Mouse (Mus musculus): ENCODE results near the gene Mafg. TPM values are rescaled to one million over a fixed set of nuclear protein-coding genes. Genes with fewer than 3 reads are reported as not detected.

Mafg gene
- polyA plus RNA-seq, 1 experiment from 2014 or later = 28.2 TPM

DNA sequence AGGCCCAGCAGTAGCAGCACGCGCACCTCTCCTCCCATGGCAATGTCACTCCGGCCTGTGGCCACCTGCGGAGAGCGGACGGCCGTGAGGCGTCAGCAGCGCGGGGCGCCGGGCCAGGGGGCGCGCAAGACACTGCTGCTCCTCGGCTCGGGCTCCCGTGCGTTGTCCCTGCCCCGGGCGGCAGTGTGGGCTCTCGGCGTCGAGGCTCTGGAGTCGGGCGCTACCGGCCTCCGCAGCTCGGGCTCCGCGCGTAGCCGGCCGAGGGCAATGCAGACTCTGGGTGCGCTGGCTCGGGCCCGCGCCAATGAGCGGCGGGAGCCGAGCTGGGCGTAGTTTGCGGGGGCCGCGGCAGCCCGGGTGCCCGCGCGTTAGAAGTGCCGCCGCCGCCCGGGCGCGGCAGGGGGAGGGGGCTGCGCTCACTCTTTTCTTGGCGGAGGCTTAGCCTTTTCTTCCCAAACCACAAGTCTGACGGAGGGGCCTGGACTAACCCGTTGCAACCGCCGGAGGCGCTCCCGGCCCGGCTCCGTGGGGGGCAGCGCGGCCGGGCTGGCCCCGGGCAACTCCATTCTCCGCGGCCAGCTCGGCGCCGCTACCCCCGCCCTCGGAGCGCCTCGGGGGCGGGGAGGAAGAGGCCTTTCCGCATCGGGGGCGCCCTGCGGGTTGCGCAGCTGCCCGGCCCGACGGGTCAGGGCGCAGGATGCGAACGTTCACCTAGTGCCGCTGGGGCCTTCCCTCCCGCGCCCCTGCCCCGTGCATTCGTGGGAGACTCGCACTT, 27.1 kb upstream of the Mafg start:
- Histone ChIP-seq H3K9me3 (no peaks in the 10 kb centered on the region), H3K27ac (peak overlapping the region; percentile 67), H3K36me3 (no peaks in the 10 kb centered on the region), H3K4me3 (peak overlapping the region; percentile 64), H3K4me1 (peaks cover 36% of the 10 kb centered on the region), H3K27me3 (ENCODE audit: insufficient read depth, poor library complexity, severe bottlenecking) (peaks cover 98% of the 10 kb centered on the region)
- under 1% methylated on average over 95 of the region's 95 CpGs for WGBS
- no peak for DNase-seq (ENCODE audit: low spot score)

DNA sequence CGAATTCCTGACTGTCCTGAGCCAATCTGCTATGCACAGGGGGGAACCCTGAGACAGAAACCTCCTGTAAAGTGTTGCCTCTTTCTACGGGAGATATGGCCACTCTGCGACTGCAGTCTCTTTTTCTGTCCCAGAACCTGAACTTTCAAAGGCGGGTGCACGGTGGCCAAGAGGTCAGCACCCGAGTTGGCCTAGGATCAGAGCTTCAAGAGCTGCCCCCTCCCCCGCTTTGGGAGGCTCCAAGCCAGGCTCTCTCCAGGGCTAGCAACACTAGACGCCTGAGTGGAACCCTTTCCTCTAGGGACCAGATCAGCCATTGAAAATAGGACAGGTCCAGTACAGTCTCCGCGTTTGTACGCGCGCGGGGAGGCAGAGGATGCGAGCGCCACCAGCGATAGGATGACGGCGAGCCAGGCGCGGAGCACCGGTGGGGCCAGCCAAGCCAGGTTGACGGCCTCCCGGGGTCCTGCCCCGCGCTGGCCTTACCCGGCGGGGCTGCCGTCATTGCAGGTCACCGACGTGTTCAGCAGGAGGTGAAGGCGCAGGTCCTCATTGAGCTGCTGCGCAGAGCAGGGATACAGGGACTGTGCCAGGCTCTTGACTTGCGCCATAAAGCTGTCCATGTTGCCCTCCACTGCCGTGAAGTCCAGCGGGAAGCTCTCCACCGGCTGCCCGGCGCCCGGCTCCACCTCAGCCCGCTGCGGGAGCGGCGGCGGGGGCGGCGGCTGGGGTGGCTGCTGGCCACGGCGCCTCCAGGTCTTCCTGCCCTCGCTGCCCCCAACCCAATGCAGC, 26.3 kb upstream of the Mafg start:
- Histone ChIP-seq H3K27me3 (ENCODE audit: insufficient read depth, poor library complexity, severe bottlenecking) (peaks cover 92% of the 10 kb centered on the region), H3K4me3 (peak overlapping the region; percentile 64), H3K9me3 (no peaks in the 10 kb centered on the region), H3K27ac (peak overlapping the region; percentile 67; the same call in 1 of the 2 replicates), H3K36me3 (no peaks in the 10 kb centered on the region), H3K4me1 (peaks cover 33% of the 10 kb centered on the region)
- DNase-seq (ENCODE audit: low spot score) = no peak
- 2% methylated on average over 50 of the region's 50 CpGs for WGBS

DNA sequence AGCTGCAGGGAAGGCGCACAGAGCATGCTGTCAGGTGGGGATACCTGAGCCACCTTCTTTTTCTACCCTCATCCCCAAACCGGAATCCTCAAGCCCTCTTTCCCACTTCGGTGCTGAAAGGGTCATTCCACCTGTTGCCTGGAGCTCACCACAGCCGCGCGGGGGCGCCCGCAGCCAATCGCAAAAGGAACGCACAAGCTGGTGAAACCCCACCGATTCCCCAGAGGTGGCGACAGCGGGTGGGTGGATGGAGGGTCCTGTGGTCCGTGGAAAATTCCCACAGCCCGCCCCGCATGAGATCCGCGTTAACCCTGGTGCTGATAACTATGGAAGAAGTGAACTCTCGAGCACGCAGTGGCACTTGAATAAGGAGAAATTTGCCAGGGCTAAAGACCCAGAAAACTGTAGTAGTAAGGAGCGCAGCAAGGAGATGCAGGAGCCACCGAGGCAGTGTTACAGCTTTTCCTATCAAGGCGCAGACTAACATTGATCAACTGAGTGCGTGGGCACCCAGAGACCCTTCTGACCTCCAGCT, 25.5 kb upstream of the Mafg start:
- Histone ChIP-seq H3K36me3 (no peaks in the 10 kb centered on the region), H3K27ac (0 out of 2 replicates have a peak overlapping the region, but pooled peaks have one; percentile 29), H3K4me1 (peaks cover 33% of the 10 kb centered on the region), H3K27me3 (ENCODE audit: insufficient read depth, poor library complexity, severe bottlenecking) (peaks cover 91% of the 10 kb centered on the region), H3K4me3 (peak overlapping the region; percentile 64), H3K9me3 (no peaks in the 10 kb centered on the region)
- peak; percentile 92 for DNase-seq (ENCODE audit: low spot score)
- WGBS = 3% methylated on average over 24 of the region's 24 CpGs

DNA sequence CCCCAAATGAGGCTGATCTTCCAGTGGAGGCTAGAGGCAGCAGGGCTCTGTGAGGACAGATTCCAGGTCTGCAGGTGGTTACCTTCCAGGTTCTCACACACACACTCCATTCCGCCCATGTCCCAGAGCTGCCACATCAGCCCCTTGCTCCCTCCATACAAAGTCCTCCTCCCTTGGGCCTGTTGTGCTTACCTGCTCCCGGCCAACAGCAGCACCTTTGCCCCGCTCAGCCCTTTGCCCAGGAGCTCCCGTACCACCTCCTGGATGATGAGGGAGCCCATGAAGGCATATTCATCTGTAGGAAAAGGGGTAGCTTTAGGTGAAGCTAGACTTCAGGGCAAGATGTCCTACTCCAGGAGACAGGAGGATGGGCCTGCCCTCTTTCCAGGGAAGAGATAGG, 23.9 kb upstream of the Mafg start:
- H3K27me3 ChIP-seq (ENCODE audit: insufficient read depth, poor library complexity, severe bottlenecking) = peaks cover 76% of the 10 kb centered on the region
- H3K27ac ChIP-seq = no peak overlapping the region
- no peaks in the 10 kb centered on the region for H3K36me3 ChIP-seq
- 78% methylated on average over 4 of the region's 4 CpGs for WGBS
- no peaks in the 10 kb centered on the region for H3K9me3 ChIP-seq
- no peak for DNase-seq (ENCODE audit: low spot score)
- no peak overlapping the region for H3K4me3 ChIP-seq
- peaks cover 33% of the 10 kb centered on the region for H3K4me1 ChIP-seq

DNA sequence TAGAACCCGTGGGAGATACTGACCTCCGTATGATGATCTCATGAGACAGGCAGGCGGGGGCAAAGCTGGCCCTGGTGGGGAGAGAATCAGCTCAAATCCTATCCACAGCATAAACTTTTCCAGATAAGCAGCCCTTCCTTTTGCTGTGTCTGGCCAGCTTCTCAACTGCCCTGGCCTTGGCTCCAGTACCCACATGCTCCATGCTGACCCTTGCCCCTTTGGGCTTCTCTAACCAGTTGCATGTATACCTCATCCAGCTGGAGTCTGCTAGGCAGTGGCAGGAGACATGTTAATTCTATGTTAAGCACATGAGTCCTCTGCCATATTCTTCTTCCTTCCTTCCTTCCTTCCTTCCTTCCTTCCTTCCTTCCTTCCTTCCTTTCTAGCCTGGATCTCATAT, 21.3 kb upstream of the Mafg start:
- H3K4me3 ChIP-seq = no peak overlapping the region
- peaks cover 14% of the 10 kb centered on the region for H3K4me1 ChIP-seq

DNA sequence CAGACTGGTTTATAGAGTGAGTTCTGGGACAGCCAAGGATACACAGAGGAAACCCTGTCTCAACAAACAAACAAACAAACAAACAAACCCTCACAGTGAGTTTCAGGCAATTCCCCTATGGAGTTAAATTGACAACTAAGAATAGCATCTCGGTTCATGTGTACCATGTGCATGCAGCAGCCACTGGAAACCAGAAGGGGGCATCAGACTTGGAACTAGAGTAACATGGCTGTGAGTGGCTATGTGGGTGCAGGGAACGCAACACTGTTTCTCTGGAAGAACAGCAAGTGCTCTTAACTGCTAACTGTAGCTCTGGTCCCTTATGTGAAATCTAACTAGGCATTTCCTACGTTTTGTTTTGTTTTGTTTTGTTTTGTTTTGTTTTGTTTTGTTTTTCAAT, 18.5 kb upstream of the Mafg start:
- WGBS = 63% methylated on average over 3 of the region's 3 CpGs
- no peaks in the 10 kb centered on the region for H3K9me3 ChIP-seq

More for the DNA sequence above, 21.3 kb upstream of the Mafg start:
- Histone ChIP-seq H3K9me3 (no peaks in the 10 kb centered on the region), H3K27ac (no peak overlapping the region), H3K27me3 (ENCODE audit: insufficient read depth, poor library complexity, severe bottlenecking) (peaks cover 51% of the 10 kb centered on the region), H3K36me3 (no peaks in the 10 kb centered on the region)
- no peak for DNase-seq (ENCODE audit: low spot score)
- 61% methylated on average over 3 of the region's 3 CpGs for WGBS

DNA sequence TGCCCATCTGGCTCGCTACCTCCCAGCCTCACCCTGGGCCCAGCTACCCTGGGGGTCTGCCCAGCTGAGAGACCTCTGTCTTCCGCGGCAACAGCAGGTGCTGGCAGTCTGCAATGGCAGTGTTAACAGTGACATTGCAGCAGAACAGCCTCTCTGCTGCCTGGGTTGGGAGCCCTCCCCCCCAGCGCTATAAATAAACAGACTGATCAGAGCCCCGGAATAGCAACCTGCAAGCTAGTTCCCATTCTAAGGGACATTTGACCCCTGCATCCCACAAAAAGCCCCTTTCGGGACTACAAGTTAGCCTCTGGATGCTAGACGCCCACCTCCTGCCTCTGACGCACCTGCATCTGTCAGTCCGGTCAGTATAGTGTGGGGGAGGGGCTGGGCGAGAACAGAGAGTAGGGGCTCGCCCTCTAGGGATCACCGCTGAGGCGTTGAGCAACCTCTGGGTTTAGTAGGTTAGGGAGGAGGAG, 14.6 kb upstream of the Mafg start, which contains the start of gene Myadml2:
Gene Myadml2, minus strand, starts transcription at position 158 of the 476 bp plus-strand sequence.
- WGBS = 3% methylated on average over 13 of the region's 13 CpGs
- Histone ChIP-seq H3K36me3 (no peaks in the 10 kb centered on the region), H3K27ac (peak within 1 kb of the TSS; percentile 88), H3K9me3 (no peaks in the 10 kb centered on the region), H3K4me3 (peak within 1 kb of the TSS; percentile 57), H3K4me1 (peaks cover 26% of the 10 kb centered on the region), H3K27me3 (ENCODE audit: insufficient read depth, poor library complexity, severe bottlenecking) (peaks cover 8% of the 10 kb centered on the region; the same call in 1 of the 2 replicates)
- DNase-seq (ENCODE audit: low spot score) = no peak

More for the DNA sequence above, 18.5 kb upstream of the Mafg start:
- Histone ChIP-seq H3K36me3 (no peaks in the 10 kb centered on the region), H3K4me1 (peaks cover 19% of the 10 kb centered on the region), H3K4me3 (no peak overlapping the region), H3K27me3 (ENCODE audit: insufficient read depth, poor library complexity, severe bottlenecking) (peaks cover 27% of the 10 kb centered on the region), H3K27ac (no peak overlapping the region)
- no peak for DNase-seq (ENCODE audit: low spot score)

DNA sequence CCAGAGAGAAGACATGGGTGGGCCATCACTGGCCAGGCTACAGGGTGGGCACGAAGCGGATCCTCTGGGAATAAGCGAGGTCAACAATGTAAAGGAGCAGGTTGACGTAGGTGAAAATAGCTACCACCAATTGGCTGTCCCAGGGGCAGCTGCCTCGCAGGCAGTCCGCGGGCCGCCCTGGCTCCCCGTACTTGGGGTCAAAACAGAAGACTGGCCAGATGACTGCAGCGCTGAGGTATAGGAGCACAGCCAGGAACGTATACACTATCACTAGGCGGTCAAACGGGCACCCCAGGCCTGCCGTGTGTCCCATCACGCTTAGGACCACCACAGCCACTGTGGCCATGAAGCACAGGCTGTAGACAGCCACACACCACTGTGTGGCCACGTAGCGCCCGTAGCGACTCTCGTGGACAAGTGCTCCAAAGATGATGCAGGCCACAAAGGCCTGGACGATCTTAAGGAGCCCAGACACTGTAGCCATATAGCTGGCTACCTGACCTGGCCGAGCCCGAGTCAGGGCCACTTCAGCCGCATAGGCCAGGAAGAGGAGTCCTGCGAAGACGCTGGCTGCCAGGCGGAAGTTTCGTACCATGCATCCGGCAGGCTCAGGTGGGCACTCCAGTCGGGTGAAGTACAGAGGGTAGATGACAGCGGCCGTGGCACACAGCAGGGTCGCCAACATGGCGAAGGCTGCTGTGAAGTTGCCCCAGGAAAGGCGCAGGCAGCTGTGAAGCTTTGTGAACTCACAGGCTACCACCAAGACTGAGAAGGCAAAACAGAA, 13.8 kb upstream of the Mafg start:
- DNase-seq (ENCODE audit: low spot score) = peak; percentile 75
- WGBS = 66% methylated on average over 35 of the region's 35 CpGs
- Histone ChIP-seq H3K27ac (peak overlapping the region; percentile 88), H3K4me1 (peaks cover 34% of the 10 kb centered on the region), H3K36me3 (no peaks in the 10 kb centered on the region), H3K9me3 (no peaks in the 10 kb centered on the region), H3K27me3 (ENCODE audit: insufficient read depth, poor library complexity, severe bottlenecking) (peaks cover 14% of the 10 kb centered on the region; the same call in 1 of the 2 replicates), H3K4me3 (peak overlapping the region; percentile 57)

DNA sequence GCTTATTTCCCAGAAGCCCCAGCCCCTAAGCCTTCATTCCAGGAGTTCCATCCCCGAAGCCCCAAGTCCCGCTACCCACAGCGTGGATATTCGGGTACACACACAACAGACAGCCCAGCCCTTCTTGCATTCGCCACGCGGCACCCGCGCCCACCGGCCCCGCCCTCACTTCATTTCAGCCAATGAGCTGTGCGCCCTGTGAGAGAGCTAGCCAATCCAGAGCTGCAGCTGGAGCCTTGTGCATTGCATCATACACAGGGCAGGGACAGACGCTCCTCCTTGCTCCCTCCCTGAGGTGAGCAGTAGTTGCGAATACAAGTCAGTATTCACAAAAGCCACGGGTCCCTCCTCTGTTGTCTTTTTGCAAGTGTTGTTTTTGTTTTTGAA, 10.2 kb upstream of the Mafg start, which contains the start of gene Pycr1:
Gene Pycr1, minus strand, starts transcription at position 169 of the 387 bp plus-strand sequence.
- Histone ChIP-seq H3K27ac (peak within 1 kb of the TSS; percentile 86), H3K9me3 (no peaks in the 10 kb centered on the region), H3K27me3 (ENCODE audit: insufficient read depth, poor library complexity, severe bottlenecking) (peaks cover 27% of the 10 kb centered on the region), H3K36me3 (no peaks in the 10 kb centered on the region), H3K4me1 (peaks cover 46% of the 10 kb centered on the region), H3K4me3 (peak within 1 kb of the TSS; percentile 68)
- under 1% methylated on average over 15 of the region's 15 CpGs for WGBS
- DNase-seq (ENCODE audit: low spot score) = peak; percentile 98

DNA sequence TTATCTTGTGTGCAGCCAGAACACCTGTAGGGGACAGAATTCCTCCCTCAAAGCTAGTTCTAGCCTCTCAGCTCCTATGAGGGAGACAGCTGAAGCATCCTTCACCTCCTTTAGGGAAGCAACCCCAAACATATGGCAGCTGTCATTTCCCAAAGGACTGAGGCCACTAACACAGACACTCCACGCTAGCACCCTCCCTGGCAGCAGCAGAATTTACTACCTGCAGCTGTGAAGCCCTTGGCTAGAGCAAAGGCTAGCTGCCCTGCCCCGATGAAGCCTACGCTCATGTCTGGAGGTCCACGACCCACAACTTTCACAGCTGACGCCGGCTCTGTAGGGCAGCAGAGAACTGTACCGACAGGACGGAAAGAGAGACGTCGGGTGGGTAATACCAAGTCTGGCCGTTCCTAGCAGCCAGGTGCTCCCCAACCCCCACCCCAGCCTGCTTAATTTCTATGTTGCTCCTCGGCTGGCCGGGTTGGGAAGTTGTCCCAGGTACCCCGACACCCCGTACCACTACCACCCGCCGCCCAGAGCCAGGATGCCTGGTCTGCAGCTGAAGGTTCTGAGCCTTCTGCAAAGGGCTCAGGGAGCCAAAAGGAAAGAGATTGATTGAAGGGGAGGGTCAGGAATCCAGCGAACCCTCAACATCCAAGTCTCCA, 9.7 kb upstream of the Mafg start:
- DNase-seq (ENCODE audit: low spot score) = no peak
- Histone ChIP-seq H3K36me3 (no peaks in the 10 kb centered on the region), H3K27ac (peak overlapping the region; percentile 86), H3K4me1 (peaks cover 43% of the 10 kb centered on the region), H3K4me3 (peak overlapping the region; percentile 68), H3K9me3 (no peaks in the 10 kb centered on the region), H3K27me3 (ENCODE audit: insufficient read depth, poor library complexity, severe bottlenecking) (peaks cover 27% of the 10 kb centered on the region)
- 4% methylated on average over 18 of the region's 18 CpGs for WGBS

DNA sequence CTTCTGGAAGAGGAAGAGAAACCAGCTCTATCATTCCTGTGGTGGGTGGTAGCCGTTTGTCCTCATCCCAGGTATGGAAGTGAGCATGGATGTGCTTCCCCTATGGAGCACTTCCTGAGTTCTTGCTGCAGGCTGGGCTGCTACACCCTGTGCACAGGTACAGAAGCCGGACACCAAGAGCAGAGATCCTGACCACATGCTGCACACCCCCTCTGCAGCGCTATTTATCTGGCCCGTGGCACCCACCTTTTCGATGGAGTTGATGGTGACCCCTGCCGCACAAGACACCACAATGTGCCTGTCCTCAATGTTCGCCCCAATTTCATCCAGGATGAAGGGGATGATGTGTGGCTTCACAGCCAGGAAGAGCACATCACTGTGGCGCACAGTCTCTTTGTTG, 8.5 kb upstream of the Mafg start:
- WGBS = 87% methylated on average over 8 of the region's 8 CpGs
- H3K27ac ChIP-seq = 0 out of 2 replicates have a peak overlapping the region, but pooled peaks have one; percentile 0
- no peaks in the 10 kb centered on the region for H3K9me3 ChIP-seq
- H3K4me3 ChIP-seq = no peak overlapping the region
- peaks cover 31% of the 10 kb centered on the region for H3K4me1 ChIP-seq
- H3K27me3 ChIP-seq (ENCODE audit: insufficient read depth, poor library complexity, severe bottlenecking) = peaks cover 23% of the 10 kb centered on the region
- no peak for DNase-seq (ENCODE audit: low spot score)
- H3K36me3 ChIP-seq = no peaks in the 10 kb centered on the region

DNA sequence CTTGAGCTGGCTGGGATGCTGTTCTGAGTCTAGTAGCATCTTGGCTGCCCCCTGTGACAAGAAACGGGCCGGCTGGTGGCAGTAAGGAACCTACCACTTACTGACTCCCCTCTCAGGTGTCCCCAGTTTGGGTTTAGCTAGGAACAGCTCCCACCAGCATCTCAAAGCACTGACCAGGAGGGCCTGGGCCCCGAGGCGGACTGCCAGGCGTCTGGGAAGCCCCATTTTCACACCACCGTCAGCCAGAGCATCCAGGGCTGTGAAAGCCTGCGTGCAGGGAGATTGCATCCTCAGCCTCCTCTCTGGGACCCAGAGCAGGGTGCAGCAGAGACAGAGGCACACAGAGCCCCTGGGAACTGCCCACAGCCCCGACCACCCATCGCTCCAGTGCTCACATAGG, 7.9 kb upstream of the Mafg start:
- no peak for DNase-seq (ENCODE audit: low spot score)
- WGBS = 56% methylated on average over 9 of the region's 9 CpGs
- no peak overlapping the region for H3K4me3 ChIP-seq
- H3K27me3 ChIP-seq (ENCODE audit: insufficient read depth, poor library complexity, severe bottlenecking) = peaks cover 20% of the 10 kb centered on the region
- H3K4me1 ChIP-seq = peaks cover 29% of the 10 kb centered on the region
- no peaks in the 10 kb centered on the region for H3K36me3 ChIP-seq
- H3K9me3 ChIP-seq = no peaks in the 10 kb centered on the region
- no peak overlapping the region for H3K27ac ChIP-seq

All from heart, embryonic 10.5 days (tissue).